Mouse (Mus musculus): Measurements from ENCODE around the gene Mpp6. TPM values are rescaled to one million over a fixed set of nuclear protein-coding genes. Genes with fewer than 3 reads are reported as not detected.

Mpp6 gene
- polyA plus RNA-seq, 1 experiment from 2014 or later, result 115 TPM

DNA sequence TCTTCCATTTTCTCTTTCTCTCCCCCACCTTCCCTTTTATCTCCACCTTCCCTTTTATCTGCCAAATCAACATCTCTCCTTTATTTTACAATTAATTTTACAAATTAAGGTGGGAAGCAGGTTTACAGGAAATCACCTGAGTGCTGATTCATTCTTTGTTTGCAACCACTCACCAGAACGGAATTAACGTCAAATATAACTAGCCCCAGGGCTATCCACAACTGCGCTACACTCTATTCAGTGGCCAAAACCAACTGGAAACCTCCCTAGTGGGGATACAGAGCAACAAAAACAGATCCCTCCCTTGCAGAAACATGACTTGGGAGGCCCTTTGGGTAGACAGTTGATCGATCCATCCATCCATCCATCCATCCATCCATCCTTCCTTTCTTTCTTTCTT is 58.8 kb downstream of the Mpp6 start:
- no peak for ATAC-seq (ENCODE audit: low FRiP score, low TSS enrichment)
- H3K9ac ChIP-seq (ENCODE audit: low read depth, low read length), result no peak overlapping the region
- no peaks in the 10 kb centered on the region for H3K4me1 ChIP-seq (ENCODE audit: control insufficient read depth, insufficient read depth, low read length)
- H3K27ac ChIP-seq (ENCODE audit: low read depth, low read length), result no peak overlapping the region
- H3K4me2 ChIP-seq (replicated peaks; ENCODE audit: low read depth, low read length), result no peak overlapping the region
- no peak overlapping the region for H3K4me3 ChIP-seq (ENCODE audit: low read length)
- H3K36me3 ChIP-seq (ENCODE audit: control insufficient read depth, insufficient read depth, low read length), result peaks cover 10% of the 10 kb centered on the region; the same call in 1 of the 2 replicates
- H3K9me3 ChIP-seq (ENCODE audit: control insufficient read depth, low read length), result no peaks in the 10 kb centered on the region
- 75% methylated on average over 4 of the region's 4 CpGs for WGBS
- H3K27me3 ChIP-seq (ENCODE audit: control insufficient read depth, insufficient read depth, low read length), result no peaks in the 10 kb centered on the region

DNA sequence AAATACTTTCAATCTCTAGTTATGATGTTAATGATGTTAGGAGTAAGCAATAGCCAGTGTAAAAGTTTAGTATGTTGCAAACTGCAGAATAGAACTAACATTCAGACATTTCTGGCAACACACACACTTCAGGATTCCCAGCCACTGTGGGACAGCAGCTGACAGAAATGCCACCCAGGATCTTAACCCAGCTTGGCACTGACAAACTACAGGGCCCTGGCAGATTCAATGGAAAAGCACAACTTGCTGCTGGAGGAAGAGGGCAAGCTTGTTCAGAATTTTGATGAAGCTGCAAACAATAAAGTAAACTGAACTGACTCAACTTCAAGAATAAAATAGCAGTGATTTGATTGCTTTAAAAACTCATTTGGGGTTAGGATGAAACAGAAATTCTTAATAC is 59.7 kb downstream of the Mpp6 start:
- ATAC-seq (ENCODE audit: low FRiP score, low TSS enrichment), result no peak
- Histone ChIP-seq H3K27me3 (ENCODE audit: control insufficient read depth, insufficient read depth, low read length) (no peaks in the 10 kb centered on the region), H3K9ac (ENCODE audit: low read depth, low read length) (no peak overlapping the region), H3K9me3 (ENCODE audit: control insufficient read depth, low read length) (no peaks in the 10 kb centered on the region), H3K4me3 (ENCODE audit: low read length) (no peak overlapping the region), H3K4me1 (ENCODE audit: control insufficient read depth, insufficient read depth, low read length) (no peaks in the 10 kb centered on the region), H3K36me3 (ENCODE audit: control insufficient read depth, insufficient read depth, low read length) (peaks cover 8% of the 10 kb centered on the region; the same call in 1 of the 2 replicates), H3K4me2 (replicated peaks; ENCODE audit: low read depth, low read length) (no peak overlapping the region), H3K27ac (ENCODE audit: low read depth, low read length) (no peak overlapping the region)

DNA sequence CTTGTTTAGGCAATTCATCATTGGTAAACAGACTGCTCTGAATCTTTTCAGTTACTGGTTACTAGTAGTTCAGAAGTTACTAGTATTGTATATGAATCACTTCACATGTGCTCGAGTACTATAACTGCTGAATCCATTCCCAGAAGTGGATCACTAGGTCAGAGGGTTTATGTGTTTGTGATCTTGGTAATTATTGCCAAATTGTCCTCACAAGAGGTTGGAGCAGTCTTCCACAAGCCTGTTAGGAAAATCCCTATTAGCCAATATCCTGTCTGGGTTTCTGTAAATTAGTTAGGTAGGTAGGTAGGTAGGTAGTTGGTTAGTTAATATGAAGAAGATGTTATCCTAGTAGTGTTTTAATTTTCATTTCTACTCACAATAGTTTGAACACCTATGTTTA is 65.7 kb downstream of the Mpp6 start:
- WGBS, result 92% methylated on average over 1 of the region's 1 CpGs

DNA sequence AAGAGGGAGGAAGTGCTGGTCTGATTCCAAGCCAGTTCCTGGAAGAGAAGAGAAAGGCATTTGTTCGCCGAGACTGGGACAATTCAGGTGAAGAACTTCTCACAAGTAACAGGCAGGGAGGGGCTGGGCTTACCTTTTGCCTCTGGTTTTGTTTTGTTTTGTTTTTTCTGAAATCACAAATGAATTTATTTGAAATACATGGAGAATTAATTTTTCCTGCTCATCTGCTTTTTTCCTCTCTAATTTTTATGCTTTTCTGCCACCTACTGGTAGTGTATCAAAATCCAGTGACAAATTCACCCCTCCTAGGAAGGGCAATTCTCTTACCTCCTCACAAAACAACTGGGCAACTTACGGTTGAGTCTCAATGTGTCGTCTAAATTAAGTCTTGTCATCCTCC is 70.1 kb downstream of the Mpp6 start:
- H3K27ac ChIP-seq (ENCODE audit: low read depth, low read length), result no peak overlapping the region
- no peak overlapping the region for H3K4me3 ChIP-seq (ENCODE audit: low read length)
- WGBS, result 69% methylated on average over 4 of the region's 4 CpGs
- no peak overlapping the region for H3K4me2 ChIP-seq (replicated peaks; ENCODE audit: low read depth, low read length)
- no peaks in the 10 kb centered on the region for H3K27me3 ChIP-seq (ENCODE audit: control insufficient read depth, insufficient read depth, low read length)
- 0 out of 2 replicates have a peak, but pooled peaks cover 2% of the 10 kb centered on the region for H3K4me1 ChIP-seq (ENCODE audit: control insufficient read depth, insufficient read depth, low read length)
- peaks cover 18% of the 10 kb centered on the region; the same call in 1 of the 2 replicates for H3K36me3 ChIP-seq (ENCODE audit: control insufficient read depth, insufficient read depth, low read length)
- no peaks in the 10 kb centered on the region for H3K9me3 ChIP-seq (ENCODE audit: control insufficient read depth, low read length)
- no peak for ATAC-seq (ENCODE audit: low FRiP score, low TSS enrichment)
- H3K9ac ChIP-seq (ENCODE audit: low read depth, low read length), result no peak overlapping the region

More for the DNA sequence above, 65.7 kb downstream of the Mpp6 start:
- H3K9ac ChIP-seq (ENCODE audit: low read depth, low read length), result no peak overlapping the region
- no peak overlapping the region for H3K4me2 ChIP-seq (replicated peaks; ENCODE audit: low read depth, low read length)
- ATAC-seq (ENCODE audit: low FRiP score, low TSS enrichment), result no peak
- H3K4me1 ChIP-seq (ENCODE audit: control insufficient read depth, insufficient read depth, low read length), result 0 out of 2 replicates have a peak, but pooled peaks cover 2% of the 10 kb centered on the region
- no peak overlapping the region for H3K4me3 ChIP-seq (ENCODE audit: low read length)
- H3K27me3 ChIP-seq (ENCODE audit: control insufficient read depth, insufficient read depth, low read length), result no peaks in the 10 kb centered on the region
- H3K36me3 ChIP-seq (ENCODE audit: control insufficient read depth, insufficient read depth, low read length), result peaks cover 7% of the 10 kb centered on the region; the same call in 1 of the 2 replicates
- H3K27ac ChIP-seq (ENCODE audit: low read depth, low read length), result no peak overlapping the region
- no peaks in the 10 kb centered on the region for H3K9me3 ChIP-seq (ENCODE audit: control insufficient read depth, low read length)

DNA sequence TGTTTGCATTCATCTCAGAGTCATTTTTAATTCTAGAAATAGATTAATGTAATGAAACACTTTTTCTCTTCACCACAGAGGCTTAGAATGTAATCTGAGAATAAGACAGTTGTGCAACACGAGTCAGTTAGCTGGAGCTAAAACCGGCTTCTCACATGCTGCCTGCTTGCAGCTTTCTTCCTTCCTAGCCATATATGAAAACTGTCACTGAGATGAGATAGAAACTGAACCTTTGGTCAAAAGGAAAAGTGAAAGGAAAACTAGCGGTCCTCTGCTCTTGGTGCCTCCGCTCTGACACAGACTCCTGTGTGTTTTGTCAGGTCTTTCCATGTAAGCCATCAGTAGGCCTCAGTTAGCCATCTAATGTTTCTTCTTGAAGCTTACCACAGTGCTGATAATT is 77.9 kb downstream of the Mpp6 start:
- WGBS, result 66% methylated on average over 4 of the region's 4 CpGs
- Histone ChIP-seq H3K9me3 (ENCODE audit: control insufficient read depth, low read length) (no peaks in the 10 kb centered on the region), H3K9ac (ENCODE audit: low read depth, low read length) (no peak overlapping the region), H3K4me3 (ENCODE audit: low read length) (no peak overlapping the region), H3K27me3 (ENCODE audit: control insufficient read depth, insufficient read depth, low read length) (no peaks in the 10 kb centered on the region), H3K27ac (ENCODE audit: low read depth, low read length) (no peak overlapping the region; the same call in 1 of the 2 replicates), H3K36me3 (ENCODE audit: control insufficient read depth, insufficient read depth, low read length) (peaks cover 27% of the 10 kb centered on the region; the same call in 1 of the 2 replicates), H3K4me1 (ENCODE audit: control insufficient read depth, insufficient read depth, low read length) (no peaks in the 10 kb centered on the region), H3K4me2 (replicated peaks; ENCODE audit: low read depth, low read length) (no peak overlapping the region)
- no peak for ATAC-seq (ENCODE audit: low FRiP score, low TSS enrichment)

DNA sequence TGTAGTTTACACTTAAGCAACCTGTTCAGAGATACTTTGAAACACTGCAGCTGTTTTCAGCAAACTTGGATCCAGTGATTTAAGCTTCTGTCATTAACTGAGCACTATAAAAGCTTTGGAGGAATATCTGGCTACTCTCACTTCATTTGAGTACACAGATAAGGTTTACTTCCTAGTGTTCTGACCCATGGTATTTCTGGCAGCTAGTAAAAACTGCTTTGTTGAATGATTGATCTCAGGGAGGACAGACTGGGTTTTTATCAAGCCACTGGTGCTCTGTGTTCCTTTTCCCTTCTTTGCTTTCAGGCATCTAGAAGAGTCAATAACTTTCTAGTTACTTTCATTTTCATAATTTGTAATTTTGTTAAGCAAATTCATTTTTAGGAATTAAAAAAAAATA is 79.3 kb downstream of the Mpp6 start:
- ATAC-seq (ENCODE audit: low FRiP score, low TSS enrichment), result no peak
- Histone ChIP-seq H3K9ac (ENCODE audit: low read depth, low read length) (no peak overlapping the region), H3K27ac (ENCODE audit: low read depth, low read length) (no peak overlapping the region)

DNA sequence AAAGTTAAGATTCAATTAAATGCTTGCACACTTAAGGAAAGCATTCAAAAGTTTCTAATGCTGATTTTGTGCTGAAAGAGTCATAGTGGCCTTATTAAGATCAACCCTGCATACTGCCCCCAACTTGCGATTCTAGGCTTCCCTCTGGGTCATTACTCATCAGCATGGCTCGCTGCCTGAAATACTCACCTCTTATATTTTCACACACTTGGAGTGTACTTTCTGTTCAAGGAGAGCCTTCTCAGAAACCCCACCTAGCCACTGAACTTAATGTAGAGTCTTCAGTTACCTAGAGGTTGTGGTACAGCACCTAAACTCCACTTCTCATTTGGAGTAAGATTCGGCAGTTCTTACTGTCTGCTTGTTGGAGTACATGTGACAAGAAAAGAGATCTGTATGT is 81.6 kb downstream of the Mpp6 start:
- peaks cover 19% of the 10 kb centered on the region; the same call in 1 of the 2 replicates for H3K36me3 ChIP-seq (ENCODE audit: control insufficient read depth, insufficient read depth, low read length)
- no peak for ATAC-seq (ENCODE audit: low FRiP score, low TSS enrichment)
- H3K27me3 ChIP-seq (ENCODE audit: control insufficient read depth, insufficient read depth, low read length), result no peaks in the 10 kb centered on the region
- H3K4me2 ChIP-seq (replicated peaks; ENCODE audit: low read depth, low read length), result no peak overlapping the region
- no peaks in the 10 kb centered on the region for H3K9me3 ChIP-seq (ENCODE audit: control insufficient read depth, low read length)
- H3K4me3 ChIP-seq (ENCODE audit: low read length), result no peak overlapping the region
- H3K27ac ChIP-seq (ENCODE audit: low read depth, low read length), result no peak overlapping the region
- no peaks in the 10 kb centered on the region for H3K4me1 ChIP-seq (ENCODE audit: control insufficient read depth, insufficient read depth, low read length)
- 81% methylated on average over 3 of the region's 3 CpGs for WGBS
- no peak overlapping the region for H3K9ac ChIP-seq (ENCODE audit: low read depth, low read length)

More for the DNA sequence above, 79.3 kb downstream of the Mpp6 start:
- Histone ChIP-seq H3K36me3 (ENCODE audit: control insufficient read depth, insufficient read depth, low read length) (peaks cover 18% of the 10 kb centered on the region; the same call in 1 of the 2 replicates), H3K4me2 (replicated peaks; ENCODE audit: low read depth, low read length) (no peak overlapping the region), H3K9me3 (ENCODE audit: control insufficient read depth, low read length) (no peaks in the 10 kb centered on the region), H3K4me3 (ENCODE audit: low read length) (no peak overlapping the region), H3K27me3 (ENCODE audit: control insufficient read depth, insufficient read depth, low read length) (no peaks in the 10 kb centered on the region), H3K4me1 (ENCODE audit: control insufficient read depth, insufficient read depth, low read length) (no peaks in the 10 kb centered on the region)

DNA sequence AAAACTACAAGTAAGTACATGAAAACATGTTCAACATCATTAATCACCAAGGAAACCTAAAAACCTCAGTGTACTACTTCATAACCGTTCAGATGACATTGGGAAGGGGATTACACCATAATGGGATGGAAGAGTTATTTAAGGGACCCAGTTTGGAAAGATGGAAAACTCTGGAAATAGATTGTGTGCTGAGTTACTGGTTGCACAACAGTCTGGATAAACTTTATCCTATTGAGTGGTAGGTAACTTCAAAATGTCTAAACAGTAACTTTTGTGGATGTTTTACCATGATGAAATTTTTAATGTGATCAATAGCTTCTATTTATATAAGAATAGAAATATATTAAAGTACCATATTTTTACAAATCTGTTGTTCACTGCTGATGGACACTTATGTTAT is 82.1 kb downstream of the Mpp6 start:
- Histone ChIP-seq H3K9me3 (ENCODE audit: control insufficient read depth, low read length) (no peaks in the 10 kb centered on the region), H3K9ac (ENCODE audit: low read depth, low read length) (no peak overlapping the region), H3K4me2 (replicated peaks; ENCODE audit: low read depth, low read length) (no peak overlapping the region), H3K4me1 (ENCODE audit: control insufficient read depth, insufficient read depth, low read length) (no peaks in the 10 kb centered on the region), H3K36me3 (ENCODE audit: control insufficient read depth, insufficient read depth, low read length) (peaks cover 19% of the 10 kb centered on the region; the same call in 1 of the 2 replicates), H3K4me3 (ENCODE audit: low read length) (no peak overlapping the region), H3K27ac (ENCODE audit: low read depth, low read length) (no peak overlapping the region), H3K27me3 (ENCODE audit: control insufficient read depth, insufficient read depth, low read length) (no peaks in the 10 kb centered on the region)
- no peak for ATAC-seq (ENCODE audit: low FRiP score, low TSS enrichment)
- WGBS, result 75% methylated on average over 1 of the region's 1 CpGs

DNA sequence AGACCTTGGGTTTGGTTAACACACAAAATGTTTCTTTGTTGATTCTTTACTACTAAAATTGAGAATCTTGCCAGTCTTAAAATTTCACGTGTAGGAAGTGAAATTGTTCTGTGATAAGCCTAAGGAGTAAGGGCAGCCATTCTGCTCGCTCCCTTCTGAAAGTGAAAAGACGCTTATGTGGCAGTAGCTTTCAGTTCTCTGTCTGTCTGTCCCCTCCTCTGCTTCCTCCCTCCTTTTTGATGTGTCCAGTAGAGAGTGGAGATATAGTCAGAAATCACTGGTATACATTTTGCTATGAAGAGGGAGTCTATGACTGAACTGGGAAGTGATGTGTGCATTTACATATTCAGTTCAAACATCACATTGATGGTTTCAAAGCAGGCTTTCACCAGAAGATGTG is 82.8 kb downstream of the Mpp6 start:
- no peaks in the 10 kb centered on the region for H3K27me3 ChIP-seq (ENCODE audit: control insufficient read depth, insufficient read depth, low read length)
- 81% methylated on average over 3 of the region's 3 CpGs for WGBS
- ATAC-seq (ENCODE audit: low FRiP score, low TSS enrichment), result no peak
- H3K27ac ChIP-seq (ENCODE audit: low read depth, low read length), result no peak overlapping the region
- H3K9ac ChIP-seq (ENCODE audit: low read depth, low read length), result no peak overlapping the region
- H3K4me3 ChIP-seq (ENCODE audit: low read length), result no peak overlapping the region
- peaks cover 24% of the 10 kb centered on the region; the same call in 1 of the 2 replicates for H3K36me3 ChIP-seq (ENCODE audit: control insufficient read depth, insufficient read depth, low read length)
- H3K9me3 ChIP-seq (ENCODE audit: control insufficient read depth, low read length), result no peaks in the 10 kb centered on the region
- no peaks in the 10 kb centered on the region for H3K4me1 ChIP-seq (ENCODE audit: control insufficient read depth, insufficient read depth, low read length)
- no peak overlapping the region for H3K4me2 ChIP-seq (replicated peaks; ENCODE audit: low read depth, low read length)

Measured in kidney, embryonic 14.5 days (tissue).